Mouse (Mus musculus): ENCODE measurements around the gene Tnp1. TPM values are rescaled to one million over a fixed set of nuclear protein-coding genes. Genes with fewer than 3 reads are reported as not detected.

Tnp1 gene
- not detected for polyA plus RNA-seq (2012; fragmentation: generic; extraction: Trizol)
- long read RNA-seq, experiment 1: 0 reads
- long read RNA-seq, experiment 2: 0 reads

- Histone ChIP-seq H3ac (ENCODE audit: control insufficient read depth, insufficient read length, low read depth) (no peak within 1 kb of the TSS), H3K36me3 (ENCODE audit: control insufficient read depth, insufficient read depth) (no peaks in the 10 kb centered on the region), H3K4me3 (ENCODE audit: insufficient read depth, poor library complexity, severe bottlenecking) (no peak within 1 kb of the TSS), H3K79me2 (ENCODE audit: control insufficient read depth, insufficient read depth) (no peaks in the 10 kb centered on the region), H3K27me3 (ENCODE audit: control insufficient read depth, insufficient read depth, insufficient read length) (no peaks in the 10 kb centered on the region), H3K79me3 (ENCODE audit: low read depth) (no peaks in the 10 kb centered on the region)
- TF ChIP-seq CEBPB (IDR thresholded peaks at IDR 0.05; ENCODE audit: low read depth): no peak
- no peak for TF ChIP-seq CTCF (IDR thresholded peaks at IDR 0.05; ENCODE audit: control insufficient read depth, insufficient read depth, insufficient read length)
- TF ChIP-seq MYOD1 (IDR thresholded peaks at IDR 0.05; ENCODE audit: control insufficient read depth, insufficient read length, low read depth): no peak
- no peak for TF ChIP-seq FOSL1 (IDR thresholded peaks at IDR 0.05; ENCODE audit: insufficient read depth, low read length, poor library complexity, severe bottlenecking)
- TF ChIP-seq MAX (IDR thresholded peaks at IDR 0.05): no peak
- no peak for TF ChIP-seq MYOG (IDR thresholded peaks at IDR 0.05; ENCODE audit: control insufficient read depth, extremely low read depth, insufficient read length)
- TF ChIP-seq USF1 (IDR thresholded peaks at IDR 0.05; ENCODE audit: low read depth): no peak
Observed at GRCm38 (mm10) chr1:73015731-73016130, at the start of gene Tnp1. Gene Tnp1, minus strand, starts transcription at chr1:73015909.

- H3K4me3 ChIP-seq (ENCODE audit: insufficient read depth, poor library complexity, severe bottlenecking): no peak overlapping the region
- H3ac ChIP-seq (ENCODE audit: control insufficient read depth, insufficient read length, low read depth): no peak overlapping the region
- TF ChIP-seq MYOG (IDR thresholded peaks at IDR 0.05; ENCODE audit: control insufficient read depth, extremely low read depth, insufficient read length) (no peak), CTCF (IDR thresholded peaks at IDR 0.05; ENCODE audit: control insufficient read depth, insufficient read depth, insufficient read length) (no peak), MAX (IDR thresholded peaks at IDR 0.05) (no peak), CEBPB (IDR thresholded peaks at IDR 0.05; ENCODE audit: low read depth) (no peak), USF1 (IDR thresholded peaks at IDR 0.05; ENCODE audit: low read depth) (no peak), FOSL1 (IDR thresholded peaks at IDR 0.05; ENCODE audit: insufficient read depth, low read length, poor library complexity, severe bottlenecking) (no peak), MYOD1 (IDR thresholded peaks at IDR 0.05; ENCODE audit: control insufficient read depth, insufficient read length, low read depth) (no peak)
- no peaks in the 10 kb centered on the region for H3K79me2 ChIP-seq (ENCODE audit: control insufficient read depth, insufficient read depth)
- H3K27me3 ChIP-seq (ENCODE audit: control insufficient read depth, insufficient read depth, insufficient read length): no peaks in the 10 kb centered on the region
- H3K79me3 ChIP-seq (ENCODE audit: low read depth): no peaks in the 10 kb centered on the region
- no peaks in the 10 kb centered on the region for H3K36me3 ChIP-seq (ENCODE audit: control insufficient read depth, insufficient read depth)
Observed at GRCm38 (mm10) chr1:73064336-73064735, 48.6 kb upstream of the Tnp1 start.

DNA sequence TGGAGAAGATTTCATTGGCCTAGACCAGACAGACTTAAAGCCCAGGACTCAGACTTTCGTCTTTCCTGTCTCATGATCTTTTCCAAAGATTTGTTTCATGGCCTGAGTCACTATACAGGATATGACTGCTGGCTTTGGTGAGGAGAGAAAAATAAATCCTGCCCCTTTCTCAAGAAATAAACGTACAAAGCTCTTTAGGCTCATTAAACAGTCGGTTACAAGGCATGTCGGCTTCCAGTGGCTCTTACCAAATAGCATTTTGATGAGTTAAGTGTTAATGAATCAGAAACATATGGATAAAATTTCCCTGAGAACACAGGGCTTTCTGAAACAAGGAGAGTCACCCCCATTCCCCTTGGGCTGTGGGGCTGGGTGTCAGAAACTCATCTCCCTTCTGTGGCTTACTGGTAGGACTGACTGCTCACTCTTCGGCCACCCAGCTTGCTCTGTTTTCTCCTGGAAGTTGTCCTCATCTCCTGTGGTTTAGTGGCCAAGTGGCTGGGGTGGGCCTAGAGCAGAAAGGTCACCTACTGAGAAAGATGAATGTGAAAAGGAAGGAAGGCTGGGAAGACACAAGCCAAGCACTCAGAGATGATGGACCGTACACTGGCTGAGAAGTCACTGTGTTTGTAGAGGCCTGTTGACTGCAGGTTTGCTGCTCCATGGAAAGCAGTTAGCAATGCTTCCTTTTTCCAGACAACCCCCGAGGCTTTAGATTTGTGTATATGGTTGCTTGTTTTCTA is 46.0 kb upstream of the Tnp1 start:
- Histone ChIP-seq H3K4me3 (ENCODE audit: insufficient read depth, poor library complexity, severe bottlenecking) (no peak overlapping the region), H3K79me3 (ENCODE audit: low read depth) (no peaks in the 10 kb centered on the region), H3K36me3 (ENCODE audit: control insufficient read depth, insufficient read depth) (no peaks in the 10 kb centered on the region), H3ac (ENCODE audit: control insufficient read depth, insufficient read length, low read depth) (no peak overlapping the region), H3K79me2 (ENCODE audit: control insufficient read depth, insufficient read depth) (no peaks in the 10 kb centered on the region), H3K27me3 (ENCODE audit: control insufficient read depth, insufficient read depth, insufficient read length) (no peaks in the 10 kb centered on the region)
- TF ChIP-seq FOSL1 (IDR thresholded peaks at IDR 0.05; ENCODE audit: insufficient read depth, low read length, poor library complexity, severe bottlenecking): no peak
- no peak for TF ChIP-seq MAX (IDR thresholded peaks at IDR 0.05)
- TF ChIP-seq CEBPB (IDR thresholded peaks at IDR 0.05; ENCODE audit: low read depth): no peak
- TF ChIP-seq MYOD1 (IDR thresholded peaks at IDR 0.05; ENCODE audit: control insufficient read depth, insufficient read length, low read depth): no peak
- TF ChIP-seq MYOG (IDR thresholded peaks at IDR 0.05; ENCODE audit: control insufficient read depth, extremely low read depth, insufficient read length): no peak
- TF ChIP-seq USF1 (IDR thresholded peaks at IDR 0.05; ENCODE audit: low read depth): no peak
- TF ChIP-seq CTCF (IDR thresholded peaks at IDR 0.05; ENCODE audit: control insufficient read depth, insufficient read depth, insufficient read length): no peak

DNA sequence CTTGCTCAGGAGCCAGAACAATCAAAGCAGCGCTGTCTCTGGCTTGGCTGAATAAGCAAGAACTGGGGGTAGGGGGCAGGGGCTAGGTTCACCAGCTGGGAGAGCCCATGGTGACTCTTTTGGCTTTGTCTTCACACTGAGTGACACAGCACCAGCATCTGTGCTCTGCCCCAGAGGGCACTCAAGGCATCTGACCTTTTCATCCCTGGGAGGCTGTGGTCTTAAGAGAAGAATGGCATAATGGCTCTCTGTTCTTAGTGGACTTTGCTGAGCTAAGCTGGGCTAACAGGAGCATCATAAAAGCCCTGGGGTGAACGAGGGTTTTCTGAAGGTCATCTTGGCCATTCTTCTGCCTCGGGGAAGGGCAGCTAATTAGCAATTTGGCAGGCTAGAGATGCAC is 44.6 kb upstream of the Tnp1 start:
- TF ChIP-seq FOSL1 (IDR thresholded peaks at IDR 0.05; ENCODE audit: insufficient read depth, low read length, poor library complexity, severe bottlenecking): no peak
- no peak for TF ChIP-seq MAX (IDR thresholded peaks at IDR 0.05)
- no peak for TF ChIP-seq CTCF (IDR thresholded peaks at IDR 0.05; ENCODE audit: control insufficient read depth, insufficient read depth, insufficient read length)
- no peak for TF ChIP-seq CEBPB (IDR thresholded peaks at IDR 0.05; ENCODE audit: low read depth)
- no peak for TF ChIP-seq MYOG (IDR thresholded peaks at IDR 0.05; ENCODE audit: control insufficient read depth, extremely low read depth, insufficient read length)
- TF ChIP-seq MYOD1 (IDR thresholded peaks at IDR 0.05; ENCODE audit: control insufficient read depth, insufficient read length, low read depth): no peak
- no peak for TF ChIP-seq USF1 (IDR thresholded peaks at IDR 0.05; ENCODE audit: low read depth)
- Histone ChIP-seq H3ac (ENCODE audit: control insufficient read depth, insufficient read length, low read depth) (no peak overlapping the region), H3K36me3 (ENCODE audit: control insufficient read depth, insufficient read depth) (no peaks in the 10 kb centered on the region), H3K79me3 (ENCODE audit: low read depth) (no peaks in the 10 kb centered on the region), H3K27me3 (ENCODE audit: control insufficient read depth, insufficient read depth, insufficient read length) (no peaks in the 10 kb centered on the region), H3K4me3 (ENCODE audit: insufficient read depth, poor library complexity, severe bottlenecking) (no peak overlapping the region), H3K79me2 (ENCODE audit: control insufficient read depth, insufficient read depth) (no peaks in the 10 kb centered on the region)

GRCm38 (mm10) chr1:73056266-73057001 is 40.7 kb upstream of the Tnp1 start:
- Histone ChIP-seq H3K4me3 (ENCODE audit: insufficient read depth, poor library complexity, severe bottlenecking) (no peak overlapping the region), H3K27me3 (ENCODE audit: control insufficient read depth, insufficient read depth, insufficient read length) (no peaks in the 10 kb centered on the region), H3K79me3 (ENCODE audit: low read depth) (no peaks in the 10 kb centered on the region), H3K79me2 (ENCODE audit: control insufficient read depth, insufficient read depth) (no peaks in the 10 kb centered on the region), H3K36me3 (ENCODE audit: control insufficient read depth, insufficient read depth) (no peaks in the 10 kb centered on the region), H3ac (ENCODE audit: control insufficient read depth, insufficient read length, low read depth) (no peak overlapping the region)
- TF ChIP-seq MYOG (IDR thresholded peaks at IDR 0.05; ENCODE audit: control insufficient read depth, extremely low read depth, insufficient read length) (no peak), CTCF (IDR thresholded peaks at IDR 0.05; ENCODE audit: control insufficient read depth, insufficient read depth, insufficient read length) (no peak)

All from C2C12 (cell line).